Mouse (Mus musculus) T-helper 1 cell (primary cell): ENCODE results near the gene Vmn1r83.

Experiments used
- in situ Hi-C: fragments of 300-600 bp; cut with MboI, MseI; formaldehyde crosslinking; loops from one replicate; pipeline ENCODE4 v1.15.1; 2025; ENCODE audit warnings: high pct_unique_total_duplicates

The Vmn1r83 gene

GRCm38 (mm10) chr7:12329381-12329780 lies at the start of gene Vmn1r83:
Gene Vmn1r83, minus strand, starts transcription at chr7:12329481.
- in situ Hi-C loops, result no loop called here

GRCm38 (mm10) chr7:12369173-12369572 lies 39.9 kb upstream of the Vmn1r83 start, which contains the start of gene Vmn1r84:
Gene Vmn1r84, minus strand, starts transcription at chr7:12369273.
- in situ Hi-C loops, result no loop called here

GRCm38 (mm10) chr7:12300130-12300529 lies 29.2 kb downstream of the Vmn1r83 start, which contains the start of gene Vmn1r82:
Gene Vmn1r82, plus strand, starts transcription at chr7:12300430.
- in situ Hi-C loops, result no loop called here
